Mouse (Mus musculus) hindlimb bud, embryonic 11.5 days (tissue): Measurements from ENCODE around the gene Grk6.

ENCODE experiments used
- DNase-seq: peaks from one replicate; pipeline ENCODE4 v3.0.0-alpha.2; 2012; ENCODE audit warnings: low read depth, low spot score; ENCODE audit errors: extremely low spot score

Gene Grk6

DNA sequence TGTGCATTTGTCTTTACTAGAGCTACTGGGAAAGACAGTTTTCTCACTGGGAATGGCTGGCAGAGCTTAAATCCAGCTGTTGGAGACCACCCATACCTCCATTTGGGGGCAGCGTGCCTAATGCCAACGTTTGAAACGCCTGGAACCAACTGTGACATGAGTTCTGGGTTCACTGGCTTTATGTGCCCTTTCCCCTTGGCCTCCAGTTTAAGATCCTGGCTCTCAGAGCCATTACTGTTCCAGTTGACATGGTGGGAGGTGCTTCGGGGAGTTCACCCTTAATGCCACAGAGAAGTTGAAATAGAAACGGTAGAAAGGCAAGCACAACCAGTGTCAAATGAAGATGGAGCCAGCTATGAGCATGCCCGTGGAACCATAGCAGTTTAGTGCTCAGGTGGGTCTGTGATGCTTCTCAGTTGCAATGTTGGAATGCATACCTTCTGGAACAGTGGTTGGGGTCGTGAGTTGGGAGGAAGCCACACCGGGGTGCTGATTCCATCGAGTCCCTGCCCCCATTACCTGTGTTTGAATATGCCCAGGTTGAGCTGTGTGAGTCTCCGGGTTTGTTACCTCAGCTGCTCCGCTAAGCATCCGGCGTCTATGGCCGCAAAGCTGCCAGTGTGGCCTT is 18.6 kb downstream of the Grk6 start:
- DNase-seq = no peak

DNA sequence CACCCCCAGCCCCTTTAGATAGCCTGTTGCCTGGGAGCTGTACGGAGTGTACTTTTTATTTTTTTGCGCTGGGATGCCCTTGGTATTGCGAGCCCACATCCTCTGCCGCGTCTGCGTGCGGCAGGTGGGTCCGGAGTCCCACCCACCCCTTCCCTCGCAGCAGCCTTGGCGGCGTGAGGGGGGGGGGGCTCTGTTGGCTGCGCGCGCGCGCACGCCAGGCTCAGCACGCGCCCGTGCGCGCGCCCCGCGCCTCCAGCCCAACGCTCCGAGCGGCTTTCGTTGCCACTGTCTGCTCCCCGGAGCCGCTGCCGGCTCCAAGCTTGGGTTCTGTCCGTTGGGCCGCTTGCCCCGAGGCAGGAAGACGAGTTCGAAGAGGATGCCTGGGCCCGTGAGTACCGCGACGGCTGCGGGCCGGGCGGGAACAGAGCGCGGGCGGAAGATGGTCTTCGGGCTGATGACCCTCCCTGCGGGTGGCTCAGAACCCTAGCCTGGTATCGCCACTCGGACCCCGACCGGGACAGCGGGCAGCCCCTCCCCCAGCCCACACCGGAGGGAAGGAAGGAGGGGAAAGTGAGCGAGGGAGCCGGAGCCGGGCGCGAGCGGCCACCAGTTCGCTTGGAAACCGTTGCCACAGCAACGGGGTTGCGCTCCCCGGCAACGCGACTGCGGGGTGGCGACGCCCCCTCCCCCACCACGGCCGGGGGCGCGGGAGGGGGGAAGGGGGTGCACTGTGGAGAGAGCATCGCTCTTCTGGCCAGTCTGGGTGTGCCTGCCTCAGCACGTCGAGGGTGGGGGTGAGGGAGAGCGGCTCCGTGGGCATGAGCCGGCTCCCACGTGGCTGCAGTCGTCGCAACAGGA is 19.4 kb downstream of the Grk6 start, which contains the start of gene Prr7:
Gene Prr7 (plus strand): TSS at position 241 of the 858 bp plus-strand sequence.
- no peak for DNase-seq

DNA sequence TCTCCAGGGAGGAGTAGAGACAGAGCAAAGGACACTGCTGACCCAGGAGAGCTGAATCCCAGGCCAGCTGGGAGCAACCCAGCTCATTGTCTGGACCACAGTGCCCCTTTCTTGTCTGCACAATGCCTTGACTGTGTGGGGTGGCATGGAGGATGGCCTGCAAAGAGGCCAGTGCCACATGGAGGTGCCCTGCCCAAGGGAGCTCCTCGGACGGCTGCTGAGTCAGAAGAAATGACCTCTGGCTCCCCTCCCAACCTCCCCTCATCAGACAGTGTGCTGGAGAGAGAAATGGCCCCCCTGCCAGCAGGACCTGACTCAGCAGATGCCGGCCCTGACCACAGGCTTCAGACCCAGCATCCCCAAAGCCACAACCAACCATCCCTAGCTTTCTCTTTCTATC is 20.3 kb downstream of the Grk6 start:
- no peak for DNase-seq

DNA sequence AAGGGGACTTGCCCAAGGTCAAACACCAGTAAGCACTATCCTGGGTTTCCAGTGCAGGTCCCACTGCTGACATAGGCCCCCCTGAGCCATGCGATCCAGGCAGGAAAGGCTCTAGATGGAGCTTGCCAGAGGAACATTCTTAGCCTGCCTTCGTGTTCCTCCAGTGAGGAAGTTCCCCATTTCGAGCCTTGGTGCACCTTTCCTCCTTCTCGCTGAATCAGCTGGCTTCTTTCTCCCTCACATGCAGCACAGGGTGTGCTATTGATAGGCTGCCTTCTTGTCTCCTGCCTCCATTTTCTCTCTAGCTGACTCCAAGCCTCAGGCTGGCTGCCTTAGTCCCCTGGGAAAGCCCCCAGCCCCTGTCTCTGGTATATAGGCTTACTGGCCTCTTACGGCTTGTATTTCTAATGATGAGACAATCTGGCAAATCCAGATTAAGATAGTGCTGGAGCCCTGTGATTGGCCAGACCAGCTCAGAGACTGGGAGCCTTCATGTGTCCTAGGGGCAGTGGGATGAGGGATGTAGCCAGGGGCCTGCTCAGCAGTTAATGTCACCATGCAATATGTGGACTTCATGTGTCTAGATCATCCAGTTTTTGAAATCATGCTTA is 21.1 kb downstream of the Grk6 start:
- no peak for DNase-seq

DNA sequence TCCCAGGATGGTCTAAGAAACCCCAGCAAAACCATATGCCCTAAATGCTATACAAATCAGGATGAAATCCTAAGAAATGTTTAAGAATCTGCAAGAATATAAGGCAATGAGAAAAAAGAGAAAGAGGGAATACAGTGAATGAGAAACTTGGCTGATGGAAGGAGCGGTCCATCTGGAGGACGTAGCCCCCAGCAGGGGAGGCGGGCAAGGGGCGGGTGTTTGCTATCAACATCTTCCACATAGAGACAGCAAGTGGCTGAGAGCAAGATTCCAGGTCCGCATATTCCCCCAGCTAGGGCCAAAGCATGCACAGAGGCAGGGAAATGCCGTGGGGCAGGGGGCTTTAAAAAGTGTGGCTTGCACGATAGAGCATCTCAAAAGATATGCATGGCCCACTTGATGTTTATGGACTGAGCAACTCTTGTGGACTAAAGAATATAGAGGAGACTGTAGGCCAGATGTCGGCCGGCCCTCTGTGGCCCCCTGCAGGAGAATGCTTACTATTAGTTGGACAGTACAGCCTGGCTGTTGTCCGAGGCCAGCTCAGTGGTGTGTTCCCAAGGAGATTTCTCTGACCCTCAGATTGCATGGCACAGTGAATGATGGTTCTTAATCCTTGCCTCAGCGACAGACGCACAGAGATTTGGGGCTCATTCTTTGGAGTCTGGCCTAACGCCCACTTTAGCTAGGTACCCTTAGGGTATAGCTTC is 24.1 kb downstream of the Grk6 start:
- DNase-seq = no peak

DNA sequence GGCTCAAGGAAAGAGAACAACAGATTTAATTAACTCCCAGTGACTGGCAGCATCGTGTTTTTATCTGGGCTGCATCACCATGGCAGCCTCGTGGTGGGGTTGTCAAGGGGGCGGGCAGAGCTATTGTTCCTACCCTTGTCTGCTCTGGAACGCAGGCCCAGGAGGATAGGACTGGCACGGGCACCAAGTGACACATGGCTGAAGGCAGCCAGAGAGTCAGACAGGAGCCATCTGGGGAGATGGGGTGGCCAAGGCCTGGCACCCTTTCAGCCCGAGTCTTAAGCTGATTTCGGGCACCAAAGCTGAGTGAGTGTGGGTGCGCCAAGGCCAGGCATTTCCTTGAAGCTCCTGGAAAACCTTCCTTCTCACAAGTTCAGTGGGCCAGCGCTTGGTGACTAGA is 25.5 kb downstream of the Grk6 start:
- no peak for DNase-seq

DNA sequence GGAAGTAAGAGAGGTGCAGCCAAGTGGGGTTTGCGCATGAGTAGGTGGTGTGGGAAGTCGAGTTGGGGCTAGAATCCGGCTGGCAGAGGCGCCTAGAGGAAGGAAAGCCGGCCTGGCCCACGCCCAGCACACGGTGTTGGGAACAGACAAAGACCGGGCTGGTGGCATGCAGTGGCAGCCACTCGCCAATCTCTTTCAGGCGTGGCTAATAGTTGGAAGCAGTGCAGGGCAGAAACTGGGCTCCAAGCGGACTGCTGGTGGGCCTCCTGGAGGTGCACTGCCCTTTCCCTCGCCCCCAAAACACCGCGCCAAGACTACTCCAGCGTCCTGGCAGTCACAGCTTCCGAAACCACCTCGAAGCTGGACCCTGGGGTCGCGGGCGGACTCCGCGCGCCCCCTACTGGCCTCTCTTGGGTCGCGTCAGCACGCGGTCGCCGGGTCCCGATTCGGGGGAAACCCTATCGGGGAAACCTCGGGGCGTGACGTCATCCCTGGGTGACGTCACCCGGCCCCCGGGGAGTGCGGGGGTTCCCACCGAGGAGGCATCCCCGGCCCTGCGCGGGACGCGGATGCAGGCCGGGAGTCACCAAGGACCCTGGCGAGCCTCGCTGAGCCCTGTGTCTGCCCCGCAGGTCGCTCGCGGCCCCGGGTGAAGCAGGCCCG is 26.4 kb downstream of the Grk6 start:
- DNase-seq = no peak

DNA sequence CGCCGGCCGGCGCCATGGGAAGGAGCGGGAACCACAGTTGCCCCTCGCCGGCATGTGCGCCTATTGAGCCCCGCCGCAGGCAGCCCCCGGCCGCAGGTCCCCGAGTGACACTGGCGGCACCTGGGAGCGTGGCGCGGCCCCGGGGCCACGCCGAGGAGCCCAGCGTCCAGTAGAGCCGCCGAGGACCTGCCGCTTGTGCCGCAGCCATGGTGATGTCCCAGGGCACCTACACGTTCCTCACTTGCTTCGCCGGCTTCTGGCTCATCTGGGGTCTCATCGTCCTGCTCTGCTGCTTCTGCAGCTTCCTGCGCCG is 26.9 kb downstream of the Grk6 start:
- DNase-seq = no peak

DNA sequence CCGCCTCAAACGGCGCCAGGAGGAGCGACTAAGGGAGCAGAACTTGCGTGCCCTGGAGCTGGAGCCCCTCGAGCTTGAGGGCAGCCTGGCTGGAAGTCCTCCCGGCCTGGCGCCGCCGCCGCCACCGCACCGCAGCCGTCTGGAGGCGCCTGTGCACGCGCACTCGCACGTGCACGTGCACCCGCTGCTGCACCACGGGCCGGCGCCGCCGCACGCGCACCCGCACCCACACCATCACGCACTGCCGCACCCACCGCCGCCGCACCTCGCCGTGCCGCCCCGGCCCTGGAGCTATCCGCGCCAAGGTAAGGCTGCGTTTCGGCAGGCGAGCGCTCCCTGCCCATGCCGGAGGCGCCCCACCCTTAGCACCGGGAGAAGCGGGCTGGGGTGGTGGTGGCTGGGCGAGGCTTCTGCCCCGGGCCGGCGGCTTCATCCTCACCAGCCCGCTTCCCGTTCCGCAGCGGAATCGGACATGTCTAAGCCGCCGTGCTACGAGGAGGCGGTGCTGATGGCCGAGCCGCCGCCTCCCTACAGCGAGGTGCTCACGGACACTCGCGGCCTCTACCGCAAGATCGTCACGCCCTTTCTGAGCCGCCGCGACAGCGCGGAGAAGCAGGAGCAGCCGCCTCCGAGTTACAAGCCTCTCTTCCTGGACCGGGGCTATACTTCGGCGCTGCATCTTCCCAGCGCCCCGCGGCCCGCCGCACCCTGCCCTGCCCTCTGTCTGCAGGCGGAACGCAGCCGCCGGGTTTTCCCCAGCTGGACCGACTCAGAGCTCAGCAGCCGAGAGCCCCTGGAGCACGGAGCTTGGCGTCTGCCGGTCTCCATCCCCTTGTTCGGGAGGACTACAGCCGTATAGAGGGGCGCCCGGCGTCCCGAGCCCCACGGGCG is 27.5 kb downstream of the Grk6 start:
- DNase-seq = no peak

DNA sequence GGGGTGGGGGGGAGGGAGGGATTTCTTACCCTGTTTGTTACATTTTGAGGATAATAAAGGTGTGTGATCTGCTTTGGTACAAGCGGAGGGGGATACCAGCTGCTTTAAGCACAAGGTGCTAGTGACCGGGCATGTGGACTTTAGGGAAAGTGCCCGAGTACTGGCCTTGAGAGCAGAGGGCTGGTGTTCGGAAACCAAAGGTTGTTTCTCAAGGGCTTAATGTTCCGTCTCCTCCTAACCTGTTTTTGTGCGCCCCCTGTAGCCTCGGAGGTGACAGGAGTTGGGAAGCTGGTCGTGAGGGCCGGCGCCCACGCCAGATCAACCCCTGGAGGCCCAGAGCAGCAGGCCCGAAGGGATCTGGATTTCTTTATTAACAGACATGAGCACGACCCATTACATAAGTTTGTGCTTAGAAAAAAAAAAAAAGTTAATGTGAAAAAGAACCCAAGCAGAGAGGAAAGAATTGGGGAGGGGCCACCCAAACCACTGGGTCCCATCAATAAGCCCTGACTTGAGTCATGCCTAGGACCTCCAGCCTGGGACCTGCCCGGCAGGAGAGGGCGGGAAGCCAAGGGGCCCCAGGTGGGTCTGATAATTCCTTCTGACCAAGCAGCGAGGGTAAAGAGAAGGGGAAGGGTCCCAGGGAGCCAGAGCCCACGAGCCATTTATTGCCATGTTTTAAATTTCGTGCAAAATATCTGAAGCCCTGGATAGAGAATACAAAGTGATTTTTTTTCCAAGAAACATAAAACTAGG is 28.4 kb downstream of the Grk6 start:
- DNase-seq = no peak

DNA sequence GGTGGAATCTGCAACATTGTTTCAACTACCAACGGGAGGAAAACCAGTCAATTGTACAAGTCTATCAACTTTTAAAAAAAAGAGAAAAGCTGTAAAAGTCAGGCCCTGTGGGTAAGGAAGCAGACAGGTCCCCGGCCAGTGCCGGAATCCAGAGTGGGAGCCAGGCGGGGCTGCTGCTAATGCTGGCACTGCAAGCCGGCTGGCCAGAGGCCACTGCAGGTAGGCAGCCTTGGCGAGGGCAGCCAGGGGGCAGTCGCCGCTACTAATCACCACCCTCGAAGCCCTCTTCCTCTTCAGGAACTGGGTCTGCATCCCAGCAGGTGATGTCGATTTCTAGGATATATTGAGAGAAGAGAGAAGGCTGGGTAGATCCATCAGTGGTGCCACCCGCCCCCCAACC is 29.1 kb downstream of the Grk6 start:
- no peak for DNase-seq

DNA sequence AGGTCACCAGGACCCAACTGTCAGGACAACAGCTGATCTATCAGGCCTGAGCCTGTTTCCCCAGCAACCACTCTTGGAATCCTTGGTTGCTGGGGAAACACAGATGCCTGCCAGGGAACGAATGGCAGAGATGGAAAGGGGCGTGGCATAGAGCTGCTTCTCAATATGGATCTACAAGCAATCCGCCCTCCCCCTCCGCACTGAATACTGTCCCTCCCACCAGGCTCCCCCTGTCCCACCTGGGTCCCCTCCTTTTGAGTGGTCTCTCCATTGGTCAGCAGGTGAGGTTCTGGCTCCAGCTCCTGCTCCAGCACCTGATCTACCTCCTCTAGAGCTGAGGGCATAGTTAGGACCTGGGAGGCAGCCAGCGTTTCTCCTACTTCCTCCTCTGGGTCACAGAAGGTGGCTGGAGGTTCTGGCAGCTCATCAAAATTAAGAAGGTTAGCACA is 29.8 kb downstream of the Grk6 start:
- no peak for DNase-seq

DNA sequence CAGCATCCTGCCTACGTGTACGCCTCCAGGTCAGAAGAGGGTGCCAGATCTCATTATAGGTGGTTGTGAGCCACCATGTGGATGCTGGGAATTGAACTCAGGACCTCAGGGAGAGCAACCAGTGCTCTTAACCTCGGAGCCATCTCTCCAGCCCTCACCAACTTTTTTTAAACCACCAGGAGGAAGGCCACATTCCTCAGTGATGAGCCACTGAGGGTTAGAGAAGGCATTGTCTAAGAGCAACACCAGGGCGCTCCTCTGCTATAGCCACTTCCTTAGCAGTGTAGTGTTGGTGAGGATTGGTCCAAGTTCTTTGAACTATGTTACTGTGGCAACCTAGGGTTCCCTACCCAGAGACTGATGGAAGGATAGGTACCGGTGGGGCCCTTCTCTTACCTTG is 30.9 kb downstream of the Grk6 start:
- DNase-seq = no peak

DNA sequence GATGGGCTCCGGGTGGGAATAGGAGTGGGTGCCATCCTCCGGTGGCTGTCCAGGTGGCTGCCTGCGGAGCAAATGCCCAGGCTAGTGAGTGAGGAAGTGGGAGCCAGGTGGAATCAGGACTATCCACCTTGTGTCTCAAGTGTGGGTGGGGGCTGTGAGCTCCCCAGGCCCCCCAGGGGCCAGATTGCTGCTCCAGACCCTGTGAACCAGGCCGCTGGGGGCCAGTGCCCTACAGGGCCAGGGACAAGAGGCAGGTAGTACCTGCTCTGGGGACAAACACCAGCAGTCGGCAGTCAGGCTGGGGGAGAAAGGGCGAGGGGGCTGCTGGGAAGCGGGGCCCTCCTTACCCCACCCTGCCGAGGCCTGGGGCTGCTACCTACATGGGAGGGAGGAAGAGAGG is 31.4 kb downstream of the Grk6 start:
- no peak for DNase-seq

DNA sequence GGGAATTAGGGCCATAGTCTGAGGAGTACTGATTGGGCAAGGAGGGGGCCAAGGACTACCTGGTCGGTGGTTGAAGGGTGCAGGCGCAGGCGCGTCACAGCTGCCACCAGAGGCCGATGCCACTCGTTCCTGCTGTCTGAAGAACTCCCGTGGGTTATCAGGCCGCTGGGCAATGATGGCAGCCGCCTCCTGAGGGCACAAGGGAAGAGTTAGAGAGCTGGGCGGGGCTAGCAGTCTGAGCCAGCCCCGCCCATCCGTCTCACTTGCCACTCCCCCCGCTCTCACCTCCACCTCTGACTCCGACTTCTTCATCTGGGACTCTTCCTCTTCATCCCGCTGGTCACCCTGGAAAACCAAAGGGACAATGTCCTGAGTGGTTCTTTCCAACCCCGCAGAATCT is 32.6 kb downstream of the Grk6 start:
- DNase-seq = no peak

DNA sequence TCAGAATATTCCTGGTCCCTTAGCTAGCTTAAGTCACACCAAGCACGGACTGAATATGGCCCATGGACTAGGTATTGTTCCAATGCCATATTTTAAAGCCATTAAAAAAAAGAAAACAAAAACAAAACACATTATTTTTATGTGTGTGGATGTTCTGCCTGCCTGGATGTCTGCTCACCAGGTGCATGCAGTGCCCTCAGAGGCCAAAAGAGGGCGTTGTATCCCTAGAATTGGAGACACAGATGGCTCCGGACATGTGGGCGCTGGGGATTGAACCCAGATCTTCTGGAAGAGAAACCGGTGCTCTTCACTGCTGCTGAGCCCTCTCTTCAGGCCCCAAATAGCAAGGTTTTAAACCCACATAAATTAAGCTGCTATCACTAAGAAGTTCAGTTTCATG is 33.2 kb downstream of the Grk6 start:
- DNase-seq = no peak

DNA sequence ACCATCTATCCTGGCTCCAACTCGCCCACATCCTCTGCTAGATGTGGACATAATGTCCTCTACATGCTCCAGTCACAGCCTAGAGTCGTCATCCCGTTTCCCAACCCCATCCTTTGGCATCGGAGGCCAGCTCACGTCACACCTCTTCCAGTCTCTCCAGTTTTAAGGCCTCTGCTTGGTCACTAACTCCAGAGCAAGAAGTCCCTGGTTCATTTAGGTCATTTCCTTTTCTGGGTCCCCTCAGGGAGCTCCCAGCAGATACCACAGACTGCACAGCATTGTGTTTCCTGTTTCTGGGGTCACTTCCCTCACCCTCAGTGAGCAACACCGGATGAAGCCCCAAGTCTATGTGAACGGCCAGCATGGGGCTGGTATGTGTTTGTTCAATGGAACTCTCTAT is 34.1 kb downstream of the Grk6 start:
- DNase-seq = no peak

DNA sequence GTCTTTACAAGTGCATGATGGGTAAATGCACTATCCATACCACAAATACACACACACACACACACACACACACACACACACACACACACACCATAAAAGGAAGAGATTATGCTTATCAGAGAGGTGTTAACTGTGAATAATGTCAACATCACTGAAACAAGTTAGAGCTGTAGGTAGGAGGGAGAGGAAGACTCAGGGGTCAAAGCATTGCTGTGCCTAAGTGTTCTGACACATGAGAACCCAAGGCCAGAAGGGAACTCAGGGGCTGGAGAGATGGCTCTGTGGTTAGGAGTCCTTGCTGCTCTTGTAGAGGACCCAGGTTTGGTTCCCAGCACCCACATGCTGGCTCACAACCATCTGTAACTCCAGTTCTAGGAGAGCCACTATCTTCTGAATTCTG is 35.1 kb downstream of the Grk6 start:
- no peak for DNase-seq

DNA sequence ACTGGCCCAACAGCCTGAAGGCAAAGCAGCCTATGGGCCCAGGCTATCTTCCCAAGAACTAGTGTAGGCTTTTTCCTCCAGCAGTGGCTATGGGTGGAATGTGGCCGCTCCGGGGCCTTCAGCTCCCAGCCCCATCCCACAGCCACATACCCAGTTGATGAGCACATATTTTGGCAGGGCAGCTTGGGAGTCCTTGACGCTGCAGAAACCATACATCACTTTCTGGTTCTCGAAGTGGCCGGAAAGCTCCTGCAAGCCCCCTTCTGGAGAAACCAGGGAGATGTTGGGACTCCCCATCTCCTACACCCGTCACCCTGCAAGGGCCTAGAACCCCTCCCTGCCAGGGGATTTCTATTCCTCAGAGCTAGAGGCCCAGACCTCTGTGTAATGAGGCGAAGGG is 37.7 kb downstream of the Grk6 start:
- no peak for DNase-seq
